Mouse (Mus musculus): ENCODE results near the gene CK137956. TPM values are rescaled to one million over a fixed set of nuclear protein-coding genes. Genes with fewer than 3 reads are reported as not detected.

The CK137956 gene
- polyA plus RNA-seq (2012): not detected in 2 replicates

DNA sequence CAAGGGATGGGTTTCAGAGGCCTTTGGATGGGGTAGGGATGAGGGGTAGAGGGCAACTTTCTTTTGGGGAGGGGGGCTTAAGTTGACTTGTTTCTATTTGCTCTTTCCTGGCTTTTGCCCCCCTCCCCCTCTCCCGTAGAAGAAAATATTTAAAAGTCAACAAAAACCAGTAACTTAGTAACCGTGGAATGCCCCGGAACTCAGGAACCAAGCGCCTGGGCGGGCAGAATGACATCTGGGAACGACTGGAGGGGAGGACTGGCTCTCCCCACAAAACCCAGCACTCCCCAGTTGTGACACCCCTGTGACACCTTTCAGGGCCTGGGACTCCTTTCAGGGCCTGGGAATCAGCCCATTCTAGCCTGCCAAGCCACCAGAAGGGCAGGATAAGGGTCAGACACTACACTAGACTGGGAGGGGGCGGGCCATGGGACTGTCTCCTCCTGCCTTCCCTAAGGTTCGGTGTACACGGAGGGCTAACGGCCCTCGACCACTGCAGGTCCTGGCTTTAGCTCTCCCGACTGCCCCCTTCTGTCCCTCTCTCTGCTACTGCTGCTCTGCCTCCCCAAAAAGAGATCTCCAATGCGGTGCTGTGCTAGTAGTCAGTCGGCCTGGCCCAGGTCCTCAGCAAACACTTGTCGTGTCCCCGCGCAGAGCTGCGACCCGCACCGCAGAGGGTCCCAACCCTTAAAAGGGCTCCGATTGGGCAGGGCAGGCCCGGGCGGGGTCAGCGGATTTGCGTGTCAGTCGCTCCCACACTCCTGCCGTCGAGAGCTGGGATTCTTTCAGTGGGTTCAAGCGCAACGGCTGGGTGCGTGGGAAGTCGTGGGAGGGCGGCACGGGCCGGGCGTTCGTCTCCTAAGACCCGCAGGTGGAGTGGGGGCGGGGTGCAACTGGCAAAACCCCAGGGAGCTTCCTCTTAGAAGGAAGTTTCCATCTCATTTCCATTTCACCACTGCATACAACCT is at the start of gene CK137956:
CK137956 (minus strand) TSS at position 51 of the 968 bp plus-strand sequence.
- H3K9me3 ChIP-seq (ENCODE audit: control insufficient read depth, low read length): 0 out of 2 replicates have a peak, but pooled peaks cover under 1% of the 10 kb centered on the region
- TF ChIP-seq GATA1 (IDR thresholded peaks at IDR 0.05; ENCODE audit: low read length): no peak
- no peak for TF ChIP-seq TAL1 (IDR thresholded peaks at IDR 0.05; ENCODE audit: low read length)
- H3K27me3 ChIP-seq (ENCODE audit: control insufficient read depth): peaks cover 17% of the 10 kb centered on the region
- H3K4me1 ChIP-seq (ENCODE audit: control insufficient read depth): no peaks in the 10 kb centered on the region
- no peaks in the 10 kb centered on the region for H3K36me3 ChIP-seq (ENCODE audit: control insufficient read depth)
- no peak within 1 kb of the TSS for H3K4me3 ChIP-seq (replicated peaks)

DNA sequence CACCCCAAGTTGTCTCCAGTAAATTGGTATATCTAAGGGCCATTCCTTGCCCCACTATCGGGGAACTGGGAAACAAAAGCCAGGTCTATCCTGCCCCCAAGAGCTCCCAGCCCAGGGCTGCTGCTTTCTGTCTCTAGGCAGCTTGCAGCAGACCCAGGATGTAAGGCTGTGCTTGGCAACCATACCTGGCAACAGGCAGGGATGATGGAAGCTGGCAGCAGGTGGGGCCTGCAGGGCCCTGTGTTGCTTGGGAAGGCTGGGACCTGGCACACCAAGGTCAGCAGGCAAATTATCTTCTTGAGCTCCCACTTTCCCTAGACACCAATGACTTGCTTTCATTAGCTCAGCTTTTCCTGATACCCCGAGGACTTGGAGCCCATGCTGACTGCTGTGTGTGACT is 48.7 kb upstream of the CK137956 start:
- H3K9me3 ChIP-seq (ENCODE audit: control insufficient read depth, low read length): peaks cover 27% of the 10 kb centered on the region
- no peaks in the 10 kb centered on the region for H3K4me1 ChIP-seq (ENCODE audit: control insufficient read depth)
- no peaks in the 10 kb centered on the region for H3K27me3 ChIP-seq (ENCODE audit: control insufficient read depth)
- no peaks in the 10 kb centered on the region for H3K36me3 ChIP-seq (ENCODE audit: control insufficient read depth)
- H3K4me3 ChIP-seq (replicated peaks): no peak overlapping the region
- TF ChIP-seq TAL1 (IDR thresholded peaks at IDR 0.05; ENCODE audit: low read length) (no peak), GATA1 (IDR thresholded peaks at IDR 0.05; ENCODE audit: low read length) (no peak)

DNA sequence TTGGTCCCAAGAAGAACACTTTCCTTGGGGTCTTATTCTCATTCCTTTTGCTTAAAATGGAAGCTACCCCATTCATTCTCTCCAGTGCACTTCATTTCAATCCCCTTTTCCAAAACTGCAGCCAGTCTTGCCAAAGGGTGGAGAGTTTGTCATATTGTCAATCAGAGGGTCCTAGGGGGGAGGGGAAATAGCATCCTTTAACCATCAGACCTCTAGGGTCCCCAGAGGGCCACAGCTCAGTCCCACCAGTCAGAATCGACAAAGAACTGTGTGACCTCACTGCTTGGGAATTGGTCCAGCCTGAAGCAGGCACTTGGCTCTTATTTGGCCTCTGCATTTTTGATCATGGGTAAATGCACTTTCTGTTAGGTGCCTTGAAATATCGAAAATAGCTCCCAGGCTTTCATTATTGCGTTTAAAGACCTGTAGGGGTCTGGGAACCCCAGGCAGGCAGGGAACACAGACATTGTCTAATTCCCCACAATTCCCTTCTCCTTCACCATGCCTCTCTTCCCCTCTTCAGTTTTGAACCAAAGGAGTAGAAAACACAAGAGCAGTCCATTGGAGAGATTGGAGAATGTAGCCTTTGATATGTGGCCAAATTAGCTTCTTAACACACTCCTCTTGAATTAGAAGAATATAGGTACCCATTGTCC is 34.2 kb upstream of the CK137956 start:
- Histone ChIP-seq H3K9me3 (ENCODE audit: control insufficient read depth, low read length) (peaks cover 53% of the 10 kb centered on the region), H3K4me1 (ENCODE audit: control insufficient read depth) (no peaks in the 10 kb centered on the region), H3K27me3 (ENCODE audit: control insufficient read depth) (no peaks in the 10 kb centered on the region)

DNA sequence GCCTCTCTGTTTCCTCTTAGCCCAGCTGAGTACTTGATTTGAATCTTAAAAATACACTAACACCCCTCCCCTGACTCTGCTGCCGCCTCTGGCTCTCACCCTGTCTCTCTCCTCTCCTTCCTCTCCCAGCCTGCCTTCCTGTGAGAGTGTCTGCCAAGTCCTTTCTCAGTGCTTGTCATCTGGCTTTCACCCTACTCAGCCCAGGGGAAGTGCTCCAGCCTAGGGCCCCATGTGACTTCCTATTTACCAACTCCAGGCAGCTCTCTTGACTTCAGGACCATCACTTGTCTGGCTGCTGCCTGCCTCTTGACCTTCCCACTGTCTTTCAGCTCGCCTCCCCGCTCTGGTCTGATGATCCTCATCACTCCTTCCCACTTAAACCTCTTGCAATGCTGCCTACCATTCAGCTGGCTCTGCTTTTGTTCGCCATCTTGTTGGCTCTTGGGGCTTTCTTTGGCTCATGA is 31.9 kb upstream of the CK137956 start:
- TF ChIP-seq GATA1 (IDR thresholded peaks at IDR 0.05; ENCODE audit: low read length) (no peak), TAL1 (IDR thresholded peaks at IDR 0.05; ENCODE audit: low read length) (no peak)
- Histone ChIP-seq H3K36me3 (ENCODE audit: control insufficient read depth) (no peaks in the 10 kb centered on the region), H3K4me1 (ENCODE audit: control insufficient read depth) (no peaks in the 10 kb centered on the region), H3K9me3 (ENCODE audit: control insufficient read depth, low read length) (peaks cover 53% of the 10 kb centered on the region), H3K4me3 (replicated peaks) (no peak overlapping the region), H3K27me3 (ENCODE audit: control insufficient read depth) (no peaks in the 10 kb centered on the region)

More for the DNA sequence above, 34.2 kb upstream of the CK137956 start:
- no peak for TF ChIP-seq GATA1 (IDR thresholded peaks at IDR 0.05; ENCODE audit: low read length)
- TF ChIP-seq TAL1 (IDR thresholded peaks at IDR 0.05; ENCODE audit: low read length): no peak
- no peaks in the 10 kb centered on the region for H3K36me3 ChIP-seq (ENCODE audit: control insufficient read depth)
- H3K4me3 ChIP-seq (replicated peaks): no peak overlapping the region

DNA sequence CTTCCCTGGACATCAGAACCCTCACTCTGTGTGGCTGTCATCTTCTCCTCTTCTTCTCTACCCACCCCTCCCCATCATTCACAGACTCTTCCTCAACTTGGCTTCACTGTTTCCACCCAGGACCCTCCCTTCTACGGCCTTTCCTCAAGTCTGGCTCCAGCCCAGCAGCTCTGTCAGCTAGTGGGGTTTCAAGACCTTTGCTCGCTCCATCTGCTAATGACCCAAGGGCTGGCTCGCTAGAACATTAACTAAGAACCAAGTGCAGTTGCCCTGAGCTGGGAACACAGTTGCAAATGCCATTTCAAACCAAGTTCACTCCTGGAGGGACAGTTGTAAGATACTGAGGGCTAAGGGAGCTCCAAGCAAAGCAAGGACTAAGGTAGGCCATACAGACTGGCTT is 28.5 kb upstream of the CK137956 start:
- Histone ChIP-seq H3K36me3 (ENCODE audit: control insufficient read depth) (no peaks in the 10 kb centered on the region), H3K9me3 (ENCODE audit: control insufficient read depth, low read length) (peaks cover 30% of the 10 kb centered on the region), H3K27me3 (ENCODE audit: control insufficient read depth) (no peaks in the 10 kb centered on the region), H3K4me1 (ENCODE audit: control insufficient read depth) (no peaks in the 10 kb centered on the region), H3K4me3 (replicated peaks) (no peak overlapping the region)
- TF ChIP-seq GATA1 (IDR thresholded peaks at IDR 0.05; ENCODE audit: low read length) (no peak), TAL1 (IDR thresholded peaks at IDR 0.05; ENCODE audit: low read length) (no peak)

DNA sequence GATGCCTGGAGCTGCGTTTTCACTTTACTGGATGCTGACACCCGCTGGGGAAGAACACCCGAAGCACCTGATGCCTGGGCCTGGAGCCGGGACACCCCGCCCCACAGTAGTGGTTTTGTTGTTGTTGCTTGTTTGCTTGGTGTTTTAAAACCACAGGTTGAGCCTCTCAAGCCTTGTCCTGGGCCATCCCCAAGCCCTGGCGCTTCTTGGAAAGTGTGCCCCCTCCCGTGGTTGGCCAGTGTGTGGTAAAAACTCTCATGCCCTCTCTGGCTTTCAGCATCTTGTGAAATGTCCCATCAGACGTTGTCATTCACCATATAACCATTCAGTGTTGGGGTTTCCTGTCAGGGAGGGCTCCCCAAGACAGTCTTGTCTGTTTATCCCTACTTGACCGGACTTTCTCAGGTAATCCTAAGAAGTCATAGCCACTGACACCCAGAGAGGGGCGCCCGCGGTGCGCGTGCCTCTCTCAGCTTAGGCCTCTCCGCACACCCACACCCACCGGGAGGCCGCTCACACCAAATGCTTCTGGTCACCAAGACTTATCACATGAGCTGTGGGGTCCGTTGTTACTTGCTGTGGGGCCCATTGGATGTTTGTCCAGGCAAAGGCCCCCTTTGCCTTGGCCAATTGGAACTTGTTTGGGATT is 18.7 kb upstream of the CK137956 start:
- Histone ChIP-seq H3K4me1 (ENCODE audit: control insufficient read depth) (no peaks in the 10 kb centered on the region), H3K36me3 (ENCODE audit: control insufficient read depth) (no peaks in the 10 kb centered on the region), H3K9me3 (ENCODE audit: control insufficient read depth, low read length) (peaks cover 4% of the 10 kb centered on the region), H3K27me3 (ENCODE audit: control insufficient read depth) (peaks cover 53% of the 10 kb centered on the region), H3K4me3 (replicated peaks) (no peak overlapping the region)
- no peak for TF ChIP-seq TAL1 (IDR thresholded peaks at IDR 0.05; ENCODE audit: low read length)
- TF ChIP-seq GATA1 (IDR thresholded peaks at IDR 0.05; ENCODE audit: low read length): no peak

DNA sequence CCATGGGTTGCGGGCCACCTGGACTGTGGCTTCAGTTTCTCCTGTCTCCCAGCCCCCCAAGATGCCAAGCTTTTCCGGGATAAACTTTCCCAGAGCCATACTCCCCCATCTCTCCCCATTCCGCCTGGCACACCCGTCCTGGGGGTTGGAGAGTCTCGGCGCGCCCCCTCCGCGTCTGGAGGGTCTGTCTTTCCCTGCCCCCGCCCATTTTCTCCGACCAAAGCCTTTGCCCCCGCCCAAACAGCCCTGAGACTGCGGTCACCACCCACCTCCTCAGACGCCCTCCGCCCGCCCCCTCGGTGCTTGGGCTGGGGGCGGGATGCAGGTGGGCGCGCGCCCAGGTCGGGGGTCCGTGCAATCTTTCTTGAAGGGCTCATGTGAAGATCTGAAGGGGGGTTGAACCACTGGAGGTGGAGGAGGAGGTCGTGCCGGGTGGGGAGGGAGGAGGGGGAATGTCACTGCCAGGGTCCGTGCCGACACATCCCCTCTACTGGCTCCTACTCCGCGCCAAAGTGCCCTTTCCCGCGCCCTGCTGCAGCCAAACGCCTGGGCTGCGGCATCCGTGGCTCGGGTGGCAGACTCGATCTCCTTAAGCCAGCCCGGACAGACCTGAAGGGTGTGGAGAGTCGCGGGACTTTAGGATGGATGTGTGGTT is 17.9 kb upstream of the CK137956 start:
- Histone ChIP-seq H3K27me3 (ENCODE audit: control insufficient read depth) (peaks cover 53% of the 10 kb centered on the region), H3K4me1 (ENCODE audit: control insufficient read depth) (no peaks in the 10 kb centered on the region), H3K4me3 (replicated peaks) (no peak overlapping the region), H3K36me3 (ENCODE audit: control insufficient read depth) (no peaks in the 10 kb centered on the region), H3K9me3 (ENCODE audit: control insufficient read depth, low read length) (peaks cover 6% of the 10 kb centered on the region)
- TF ChIP-seq GATA1 (IDR thresholded peaks at IDR 0.05; ENCODE audit: low read length) (no peak), TAL1 (IDR thresholded peaks at IDR 0.05; ENCODE audit: low read length) (no peak)

DNA sequence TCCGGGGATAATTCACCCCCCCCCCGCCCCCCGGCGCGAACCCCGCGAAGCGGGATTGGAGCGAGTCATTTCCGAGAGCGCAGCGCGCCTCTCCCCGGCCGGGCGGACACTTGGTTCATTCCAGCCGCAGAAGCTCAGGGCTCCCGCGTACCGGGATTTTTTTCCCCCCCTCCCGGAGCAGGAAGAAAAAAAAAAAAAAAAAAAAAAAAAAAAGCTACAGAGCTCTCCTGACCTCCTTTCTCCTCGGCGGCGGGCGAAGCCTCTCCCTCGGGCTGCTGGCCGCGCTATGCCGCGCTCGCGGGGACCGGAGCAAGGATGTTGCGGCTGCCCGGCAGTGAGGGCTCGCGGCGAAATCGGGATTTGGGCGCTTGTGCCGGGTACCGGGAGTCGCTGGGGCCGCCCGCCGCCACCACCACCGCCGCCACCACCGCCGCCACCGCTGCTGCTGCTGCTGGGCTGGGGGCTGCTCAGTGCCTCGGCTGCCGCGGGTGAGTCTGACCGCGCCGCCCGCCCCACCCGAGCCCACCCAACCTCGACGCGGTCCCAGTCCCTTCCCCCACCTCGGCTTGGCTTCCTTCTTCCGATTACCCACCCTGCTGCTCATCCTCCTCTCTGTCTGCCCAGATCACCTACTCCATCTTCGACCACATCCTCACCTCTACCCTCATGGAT is 17.2 kb upstream of the CK137956 start, which contains the start of gene Csmd2:
Csmd2 (plus strand) TSS at position 74 of the 672 bp plus-strand sequence.
- H3K27me3 ChIP-seq (ENCODE audit: control insufficient read depth): peaks cover 53% of the 10 kb centered on the region
- no peaks in the 10 kb centered on the region for H3K4me1 ChIP-seq (ENCODE audit: control insufficient read depth)
- TF ChIP-seq TAL1 (IDR thresholded peaks at IDR 0.05; ENCODE audit: low read length) (no peak), GATA1 (IDR thresholded peaks at IDR 0.05; ENCODE audit: low read length) (no peak)
- H3K9me3 ChIP-seq (ENCODE audit: control insufficient read depth, low read length): peaks cover 6% of the 10 kb centered on the region
- H3K36me3 ChIP-seq (ENCODE audit: control insufficient read depth): no peaks in the 10 kb centered on the region
- H3K4me3 ChIP-seq (replicated peaks): no peak within 1 kb of the TSS

Data from erythroblast, embryonic 14.5 days (primary cell).